13 mouse cellular contexts compared by ENCODE assay signal in genomic region chr2:33435036-33435650, GRCm38 (mm10). TPM values are rescaled to one million over a fixed set of nuclear protein-coding genes. Genes with fewer than 3 reads are reported as not detected.
DNase-seq lines count a peak whose midpoint lies in the region; ATAC-seq and TF ChIP-seq lines count a peak whose summit lies in the region.
"Had no signal": no experiment of that assay in that cellular context is flagged by ENCODE, and none has a peak within 500 bp of the region (broad histone marks: within the 10 kb centered on the region; RNA-seq: fewer than 3 reads in every experiment).

No protein-coding gene starts in this region.

- no peaks in the 10 kb centered on the region for H3K9me3 ChIP-seq in neural tube, embryonic 14.5 days (ENCODE audit: control insufficient read depth, low read length)

- H3K4me3 ChIP-seq in bone marrow macrophage, adult 2 months (ENCODE audit: insufficient read depth, low read length), result no peak overlapping the region
- no peak overlapping the region for H3K4me3 ChIP-seq in neural tube, embryonic 14.5 days (ENCODE audit: low read depth, low read length)

- no peak for TF ChIP-seq POLR2A in bone marrow macrophage, adult 2 months (IDR thresholded peaks at IDR 0.05; ENCODE audit: borderline replicate concordance, low read depth, low read length)

- ATAC-seq in neural tube, embryonic 14.5 days (ENCODE audit: low read depth), result no peak
- ATAC-seq: intestine, postnatal 0 days; Patski had no signal

- DNase-seq in cerebellum, postnatal 14 days, result peak; percentile 48 to 68
- DNase-seq in cerebellum, postnatal 36 days, result no peak
- peak; percentile 35 for DNase-seq in left cerebral cortex, postnatal 4 days
- DNase-seq in left cerebral cortex, adult 9 months (ENCODE audit: low spot score in 2 of 2), result no peak
- no peak for DNase-seq in cerebellum, adult 9-11 months
- DNase-seq in frontal cortex, postnatal 10 days (ENCODE audit: low spot score in 2 of 2), result no peak
- DNase-seq: adrenal gland, postnatal 25 days; cerebellum, adult 11-12 months; lung, postnatal 14 days had no signal

- intact Hi-C loops in left cerebral cortex, postnatal 4 days (cut with DNase I), result no loop called here

- no peaks in the 10 kb centered on the region for H3K27me3 ChIP-seq in neural tube, embryonic 14.5 days (ENCODE audit: control insufficient read depth, insufficient read depth, low read length)
- H3K27me3 ChIP-seq: Patski had no signal

- TF ChIP-seq CTCF in bone marrow macrophage, adult 2 months (IDR thresholded peaks at IDR 0.05; ENCODE audit: low read depth, low read length), result no peak

- no peak overlapping the region for H3K9ac ChIP-seq in neural tube, embryonic 14.5 days (replicated peaks; ENCODE audit: low read depth, low read length)

- peak overlapping the region; percentile 36 for H3K4me2 ChIP-seq in neural tube, embryonic 14.5 days (ENCODE audit: low read depth, low read length)

- no peaks in the 10 kb centered on the region for H3K36me3 ChIP-seq in neural tube, embryonic 14.5 days (ENCODE audit: control insufficient read depth, insufficient read depth, low read length)

- WGBS in neural tube, embryonic 14.5 days, result 46% methylated on average over 8 of the region's 8 CpGs

- H3K27ac ChIP-seq in bone marrow macrophage, adult 2 months (ENCODE audit: insufficient read depth, low read depth, low read length), result peak overlapping the region; percentile 37
- no peak overlapping the region for H3K27ac ChIP-seq in neural tube, embryonic 14.5 days (ENCODE audit: low read depth, low read length)

- H3K4me1 ChIP-seq in bone marrow macrophage, adult 2 months (ENCODE audit: control insufficient read depth, insufficient read depth, low read length), result peaks cover 25% of the 10 kb centered on the region
- peaks cover 23% of the 10 kb centered on the region for H3K4me1 ChIP-seq in neural tube, embryonic 14.5 days (ENCODE audit: control insufficient read depth, insufficient read depth, low read length)

RNA-seq across cellular contexts. Expression of gene Zbtb34, which starts 4.0 kb away (rescaled TPM):
- total RNA-seq in left cerebral cortex, postnatal 4 days (2021), result 10 to 100 TPM; 68.2 to 70.5 TPM
- 18.2 and 18.6 TPM in 2 replicates for polyA plus RNA-seq in bone marrow macrophage, adult 2 months (2012; ENCODE audit: insufficient read depth, insufficient read length, missing spikeins)
- polyA plus RNA-seq in neural tube, embryonic 14.5 days (2014; fragmentation: Nextera tagmentation; extraction: Ambion mirVana), result 9.6 and 12.9 TPM in 2 replicates

RNA-seq across cellular contexts. Expression of gene Zbtb43, which starts 33.2 kb away (rescaled TPM):
- total RNA-seq in left cerebral cortex, postnatal 4 days (2021), result 10 to 100 TPM; 28.0 to 29.7 TPM
- polyA plus RNA-seq in bone marrow macrophage, adult 2 months (2012; ENCODE audit: insufficient read depth, insufficient read length, missing spikeins), result 14.4 and 16.0 TPM in 2 replicates
- polyA plus RNA-seq in neural tube, embryonic 14.5 days (2014; fragmentation: Nextera tagmentation; extraction: Ambion mirVana), result 29.4 and 31.9 TPM in 2 replicates

Comparison
In these comparisons a context has a peak if more than half of its experiments do, and no peak if none do; other contexts are left out.
1. DNase-seq: peak in cerebellum, postnatal 14 days (2 of 2) and left cerebral cortex, postnatal 4 days (single experiment); none in cerebellum, postnatal 36 days (0 of 2), left cerebral cortex, adult 9 months (0 of 2), cerebellum, adult 9-11 months (single experiment) and frontal cortex, postnatal 10 days (0 of 2).